Mouse (Mus musculus) hindbrain, embryonic 15.5 days (tissue): ENCODE measurements at regions not wholly inside any gene's neighbourhood (a gene's known extent, or its start where the extent isn't known, plus 50 kb on each side); places are given as distances from the start of the nearest gene placed in this dataset.

Experiments used
- ATAC-seq: fragments of 200-750 bp; cut with Nextera tagmentation; 2 replicates; pipeline ENCODE4 v1.8.0; 2017; ENCODE audit warnings: low read depth, moderate number of reproducible peaks, moderate TSS enrichment; ENCODE audit not compliant: low FRiP score
- H3K27ac ChIP-seq: fragments of 300-500 bp; sonication (generic); replicated peaks from 2 replicates; pipeline ENCODE4 v1.5.1; 2015; ENCODE audit warnings: mild to moderate bottlenecking, inconsistent platforms
- H3K27me3 ChIP-seq: fragments of 300-500 bp; sonication (generic); 2 replicates; pipeline ENCODE4 v1.6.1; 2015; ENCODE audit warnings: control low read depth, inconsistent platforms
- H3K36me3 ChIP-seq: fragments of 300-500 bp; sonication (generic); 2 replicates; pipeline ENCODE4 v1.6.1; 2015; ENCODE audit warnings: control low read depth, inconsistent platforms
- H3K4me1 ChIP-seq: fragments of 300-500 bp; sonication (generic); replicated peaks from 2 replicates; pipeline ENCODE4 v1.6.1; 2015; ENCODE audit warnings: control low read depth, inconsistent platforms
- H3K4me2 ChIP-seq: fragments of 300-500 bp; sonication (generic); 2 replicates; pipeline ENCODE4 v1.6.1; 2015; ENCODE audit warnings: moderate library complexity, mild to moderate bottlenecking, inconsistent platforms
- H3K4me3 ChIP-seq: fragments of 300-500 bp; sonication (generic); 2 replicates; pipeline ENCODE4 v1.5.1; 2015; ENCODE audit warnings: mild to moderate bottlenecking, inconsistent platforms
- H3K9ac ChIP-seq: fragments of 300-500 bp; sonication (generic); 2 replicates; pipeline ENCODE4 v1.6.1; 2015; ENCODE audit warnings: inconsistent platforms
- H3K9me3 ChIP-seq: fragments of 300-500 bp; sonication (generic); 2 replicates; pipeline ENCODE4 v1.6.1; 2016; ENCODE audit warnings: control low read depth, inconsistent platforms
- WGBS: fragments of 180-500 bp; shearing (Covaris S2); methylation state at CpG from one replicate; pipeline ENCODE4 v1.1.7; 2015; 5-methylcytosine and 5-hydroxymethylcytosine counted together

DNA sequence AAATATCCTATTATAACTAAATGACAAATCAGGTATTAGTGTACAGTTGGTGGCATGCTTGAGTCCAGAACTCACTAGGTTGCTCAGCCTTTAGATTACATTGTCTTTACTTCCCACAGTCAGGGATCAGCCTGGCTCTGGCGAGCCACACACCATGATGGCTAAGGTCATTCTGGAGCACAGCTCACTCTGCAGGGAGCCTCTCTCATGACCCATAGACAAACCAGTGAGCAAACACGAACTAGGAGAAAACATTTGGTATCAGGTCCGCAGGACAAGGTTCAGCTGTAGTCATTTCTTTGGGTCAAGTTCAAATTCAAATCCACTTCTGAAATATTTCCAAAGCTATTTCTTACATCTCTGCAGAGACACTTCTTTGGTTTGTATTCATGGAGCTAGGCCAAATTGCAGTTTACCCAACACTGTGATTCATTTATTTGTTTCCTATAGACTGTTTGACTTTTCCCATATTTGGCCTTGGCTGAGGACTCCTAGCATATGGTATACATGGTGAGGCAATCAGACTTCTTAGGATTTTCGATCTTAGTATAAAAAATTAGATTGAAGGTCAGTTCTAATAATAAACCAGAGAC is 64.5 kb upstream of the Eed start:
- Histone ChIP-seq H3K27me3 (no peaks in the 10 kb centered on the region), H3K9me3 (no peaks in the 10 kb centered on the region), H3K27ac (no peak overlapping the region), H3K9ac (no peak overlapping the region), H3K4me1 (peaks cover 5% of the 10 kb centered on the region), H3K4me3 (no peak overlapping the region), H3K4me2 (no peak overlapping the region), H3K36me3 (no peaks in the 10 kb centered on the region)
- 79% methylated on average over 4 of the region's 4 CpGs for WGBS
- no peak for ATAC-seq

DNA sequence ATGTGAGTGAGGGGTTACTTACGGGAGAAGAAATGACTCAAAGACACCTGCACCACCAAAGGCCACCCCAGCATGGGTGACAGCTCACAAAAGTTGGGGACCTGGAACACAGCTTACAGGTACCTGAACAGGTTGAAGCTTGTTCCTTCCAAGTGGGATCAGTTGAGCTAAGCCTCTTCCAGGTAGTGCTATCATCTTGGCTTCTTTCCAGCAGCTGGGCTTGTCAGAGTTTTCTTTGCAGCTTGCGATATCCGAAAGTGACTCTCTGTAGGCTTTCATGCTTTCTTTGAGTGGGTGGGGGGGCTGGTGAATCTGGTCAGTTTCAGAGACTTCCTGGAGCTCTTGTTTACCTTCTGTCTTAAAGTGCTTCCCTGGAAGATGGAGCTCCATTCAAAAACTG is 65.4 kb upstream of the Eed start:
- 88% methylated on average over 3 of the region's 3 CpGs for WGBS
- Histone ChIP-seq H3K4me1 (peaks cover 5% of the 10 kb centered on the region), H3K36me3 (no peaks in the 10 kb centered on the region), H3K9ac (no peak overlapping the region), H3K4me3 (no peak overlapping the region), H3K27me3 (no peaks in the 10 kb centered on the region), H3K27ac (no peak overlapping the region), H3K9me3 (no peaks in the 10 kb centered on the region), H3K4me2 (no peak overlapping the region)
- no peak for ATAC-seq

DNA sequence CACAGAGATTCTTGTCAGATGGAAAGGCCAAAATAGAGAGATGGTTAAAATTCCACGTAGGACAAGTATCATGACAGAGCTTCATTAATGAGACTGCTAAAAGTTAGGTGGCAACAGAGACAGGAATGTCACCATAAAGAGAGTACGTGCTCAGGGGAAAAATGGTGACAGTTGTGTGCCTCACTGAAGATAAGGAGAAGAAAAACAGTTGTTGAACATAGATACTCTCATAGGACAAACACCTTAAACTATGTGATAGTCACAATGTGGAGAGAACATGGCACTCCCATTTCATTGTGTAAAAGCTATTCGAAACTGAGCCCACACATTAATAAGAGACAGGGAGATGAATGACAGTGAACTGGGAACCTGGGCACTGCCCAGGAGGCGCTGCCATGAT is 66.1 kb upstream of the Eed start:
- ATAC-seq = no peak
- Histone ChIP-seq H3K27ac (no peak overlapping the region), H3K9me3 (no peaks in the 10 kb centered on the region), H3K27me3 (no peaks in the 10 kb centered on the region), H3K9ac (no peak overlapping the region), H3K36me3 (no peaks in the 10 kb centered on the region), H3K4me2 (no peak overlapping the region), H3K4me3 (no peak overlapping the region), H3K4me1 (peaks cover 5% of the 10 kb centered on the region)
- WGBS = 90% methylated on average over 4 of the region's 4 CpGs

DNA sequence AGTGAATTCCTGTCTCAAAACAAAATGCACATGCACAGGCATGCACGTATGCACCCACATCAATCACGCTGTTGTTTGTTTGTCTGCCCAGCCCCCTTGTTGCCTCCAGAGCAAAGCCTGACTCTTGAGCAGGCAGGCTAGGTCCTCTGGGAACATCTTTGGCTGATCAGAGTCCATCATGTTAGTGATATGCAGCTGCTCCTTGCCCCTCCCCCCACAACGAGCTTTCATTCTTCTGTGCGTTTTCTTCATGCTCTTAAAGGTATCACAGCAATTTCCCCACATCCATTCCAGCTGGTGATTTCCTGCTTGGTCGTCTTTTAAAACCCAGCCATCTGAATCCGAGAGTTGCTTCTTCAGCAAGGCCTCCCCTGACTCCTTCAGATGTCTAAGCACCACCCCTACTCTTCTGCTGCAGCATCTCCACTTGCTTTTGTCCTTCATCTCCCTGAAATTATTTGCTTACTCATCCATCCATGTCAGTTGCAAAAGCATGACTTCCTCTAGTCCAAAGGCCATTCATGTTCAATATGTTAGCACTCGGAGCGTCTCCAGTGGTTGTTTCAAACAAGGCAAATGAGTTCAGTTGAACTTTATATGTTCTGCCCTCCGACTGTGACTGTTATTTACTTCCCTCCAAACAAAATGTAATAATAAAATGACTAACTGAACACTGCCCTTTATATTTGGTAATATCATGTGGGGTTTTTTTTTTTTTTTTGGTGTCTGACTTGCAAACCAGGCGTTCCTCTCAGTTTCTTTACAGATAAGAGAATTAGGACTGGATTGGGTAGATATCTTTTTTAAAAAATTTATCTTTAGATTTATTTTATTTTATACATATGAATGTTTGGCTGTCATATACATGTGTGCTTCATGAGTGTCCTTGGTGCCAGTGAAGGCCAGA is 67.9 kb upstream of the Eed start:
- WGBS = 59% methylated on average over 10 of the region's 10 CpGs

DNA sequence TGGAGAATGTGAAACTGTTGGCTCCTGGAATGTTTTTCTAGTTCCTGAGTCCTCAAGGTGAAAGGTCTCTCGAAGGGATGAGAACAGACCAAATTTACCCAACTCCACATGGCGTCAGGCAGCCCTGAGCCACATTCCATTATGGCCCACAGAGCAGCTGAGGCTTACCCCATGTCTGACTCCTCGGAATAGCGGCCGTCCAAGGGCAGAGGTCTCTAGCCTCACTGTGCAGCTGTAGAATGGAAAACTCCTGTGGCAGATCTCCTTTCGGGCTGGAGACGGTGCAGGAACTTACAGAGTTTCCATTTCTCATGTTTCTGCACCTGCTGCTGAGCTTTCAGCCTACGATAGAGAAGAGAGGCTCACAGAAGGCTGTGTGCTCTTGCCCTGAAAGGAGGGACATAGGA is 69.1 kb upstream of the Eed start:
- Histone ChIP-seq H3K4me1 (peaks cover 5% of the 10 kb centered on the region), H3K36me3 (no peaks in the 10 kb centered on the region), H3K9me3 (no peaks in the 10 kb centered on the region), H3K27me3 (no peaks in the 10 kb centered on the region), H3K4me3 (no peak overlapping the region), H3K9ac (no peak overlapping the region), H3K4me2 (no peak overlapping the region), H3K27ac (no peak overlapping the region)
- WGBS = 88% methylated on average over 8 of the region's 8 CpGs
- no peak for ATAC-seq

More for the DNA sequence above, 67.9 kb upstream of the Eed start:
- Histone ChIP-seq H3K4me3 (no peak overlapping the region), H3K4me1 (peaks cover 5% of the 10 kb centered on the region), H3K4me2 (no peak overlapping the region), H3K9me3 (no peaks in the 10 kb centered on the region), H3K36me3 (no peaks in the 10 kb centered on the region), H3K27me3 (no peaks in the 10 kb centered on the region), H3K9ac (no peak overlapping the region), H3K27ac (no peak overlapping the region)
- no peak for ATAC-seq

DNA sequence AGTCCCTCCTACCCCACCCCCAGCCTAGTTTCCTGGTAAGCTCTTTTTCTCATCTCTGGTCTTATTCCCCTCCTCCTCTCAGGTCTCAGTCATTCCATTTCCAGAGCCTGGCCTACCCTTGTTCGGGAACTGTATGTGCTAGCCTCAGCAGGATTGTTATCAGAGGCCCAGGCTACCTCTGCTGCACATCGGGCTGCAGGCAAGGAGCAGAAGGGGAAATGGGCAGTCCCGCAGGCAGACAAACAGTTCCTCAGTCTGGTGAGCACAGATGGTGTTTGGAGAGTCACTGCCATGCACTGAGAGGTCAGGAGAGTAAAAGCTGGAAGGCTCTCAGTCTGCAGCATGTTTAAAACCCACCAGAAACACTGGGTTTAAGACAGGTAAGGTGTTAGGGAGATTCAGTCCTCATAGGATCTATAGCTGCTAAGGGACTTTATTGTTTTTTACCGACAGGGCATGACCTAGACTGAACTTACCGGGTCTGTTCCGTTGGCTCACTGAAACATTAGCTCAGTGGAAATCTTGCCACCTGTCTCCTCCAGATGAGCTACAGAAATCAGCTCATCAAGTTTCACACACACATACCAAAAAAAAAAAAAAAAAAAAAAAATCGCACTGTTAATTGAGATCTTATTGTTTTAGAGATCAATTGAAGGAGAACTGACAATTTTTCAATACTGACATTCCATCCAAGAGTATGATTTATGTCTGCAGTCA is 74.2 kb upstream of the Eed start:
- Histone ChIP-seq H3K4me3 (no peak overlapping the region), H3K27ac (no peak overlapping the region), H3K36me3 (no peaks in the 10 kb centered on the region), H3K4me1 (no peaks in the 10 kb centered on the region), H3K9me3 (no peaks in the 10 kb centered on the region), H3K4me2 (no peak overlapping the region), H3K9ac (no peak overlapping the region), H3K27me3 (no peaks in the 10 kb centered on the region)
- 53% methylated on average over 7 of the region's 7 CpGs for WGBS
- ATAC-seq = 0 out of 2 replicates have a peak, but pooled peaks have one; percentile 38

DNA sequence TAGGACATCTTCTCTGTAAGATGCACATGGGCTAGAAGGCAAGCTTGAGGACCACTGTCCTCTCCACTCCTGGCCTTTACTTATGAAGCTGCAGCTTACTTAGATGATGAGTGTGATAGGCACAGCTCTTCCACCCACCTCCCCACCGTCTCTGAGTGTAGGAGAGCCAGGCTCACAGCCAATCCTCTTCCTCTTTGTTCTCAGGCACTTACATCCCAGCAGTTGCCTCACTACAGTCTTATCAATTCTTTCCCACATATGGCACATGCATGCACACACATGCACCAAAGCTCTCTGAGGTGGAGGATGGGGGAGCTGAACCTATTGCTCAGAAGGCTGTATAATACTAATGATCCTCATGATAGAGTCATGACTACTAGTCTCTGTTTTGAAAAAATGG is 72.1 kb upstream of the Picalm start:
- ATAC-seq = no peak
- H3K27me3 ChIP-seq = no peaks in the 10 kb centered on the region
- no peak overlapping the region for H3K4me2 ChIP-seq
- H3K36me3 ChIP-seq = no peaks in the 10 kb centered on the region
- WGBS = 59% methylated on average over 1 of the region's 1 CpGs
- H3K9me3 ChIP-seq = no peaks in the 10 kb centered on the region
- H3K4me1 ChIP-seq = no peaks in the 10 kb centered on the region
- H3K4me3 ChIP-seq = no peak overlapping the region
- H3K9ac ChIP-seq = no peak overlapping the region
- no peak overlapping the region for H3K27ac ChIP-seq

DNA sequence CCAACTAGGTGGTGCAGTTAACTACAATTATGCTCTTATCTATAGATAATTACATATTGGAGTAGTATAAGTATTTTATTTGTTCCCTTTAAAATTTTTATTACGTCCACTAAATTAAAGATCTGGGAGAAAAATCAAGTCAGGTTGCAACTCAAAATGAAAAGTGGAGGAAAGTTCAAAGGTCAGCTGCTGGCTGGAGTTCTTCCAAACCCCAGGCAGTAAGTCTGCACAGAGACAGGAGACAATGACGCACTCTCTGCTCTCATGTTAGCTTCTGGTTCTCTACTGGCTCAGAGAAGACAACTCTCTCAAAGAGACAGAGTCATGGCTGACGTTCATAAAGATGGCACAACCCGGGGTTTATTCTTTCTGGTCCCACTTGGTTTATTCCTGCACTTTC is 71.4 kb upstream of the Picalm start:
- ATAC-seq = no peak
- 82% methylated on average over 4 of the region's 4 CpGs for WGBS

DNA sequence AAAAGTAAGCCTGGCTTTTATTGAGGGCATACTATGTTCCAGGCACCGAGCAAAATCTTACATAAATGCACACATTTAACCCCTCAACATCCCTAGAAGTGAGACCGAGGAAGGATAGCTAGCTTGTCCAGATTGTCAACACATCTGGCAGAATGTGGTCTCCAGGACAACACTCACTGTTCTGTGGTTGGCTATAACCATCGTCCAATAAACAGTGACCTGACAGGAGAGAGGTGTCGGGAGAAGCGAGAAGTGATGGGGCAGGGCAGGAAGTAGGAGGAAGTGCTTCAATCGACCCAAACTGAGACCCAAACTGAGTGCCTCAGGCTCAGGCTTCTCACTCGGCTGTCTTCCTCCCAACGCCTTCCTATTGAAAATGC is 70.8 kb upstream of the Picalm start:
- ATAC-seq = no peak
- no peak overlapping the region for H3K27ac ChIP-seq
- WGBS = 71% methylated on average over 8 of the region's 8 CpGs
- H3K9ac ChIP-seq = no peak overlapping the region
- no peaks in the 10 kb centered on the region for H3K9me3 ChIP-seq
- no peak overlapping the region for H3K4me2 ChIP-seq
- H3K4me1 ChIP-seq = no peaks in the 10 kb centered on the region
- H3K36me3 ChIP-seq = no peaks in the 10 kb centered on the region
- H3K4me3 ChIP-seq = no peak overlapping the region
- no peaks in the 10 kb centered on the region for H3K27me3 ChIP-seq

More for the DNA sequence above, 71.4 kb upstream of the Picalm start:
- Histone ChIP-seq H3K27me3 (no peaks in the 10 kb centered on the region), H3K4me1 (no peaks in the 10 kb centered on the region), H3K9ac (no peak overlapping the region), H3K4me3 (no peak overlapping the region), H3K9me3 (no peaks in the 10 kb centered on the region), H3K36me3 (no peaks in the 10 kb centered on the region), H3K4me2 (no peak overlapping the region), H3K27ac (no peak overlapping the region)

DNA sequence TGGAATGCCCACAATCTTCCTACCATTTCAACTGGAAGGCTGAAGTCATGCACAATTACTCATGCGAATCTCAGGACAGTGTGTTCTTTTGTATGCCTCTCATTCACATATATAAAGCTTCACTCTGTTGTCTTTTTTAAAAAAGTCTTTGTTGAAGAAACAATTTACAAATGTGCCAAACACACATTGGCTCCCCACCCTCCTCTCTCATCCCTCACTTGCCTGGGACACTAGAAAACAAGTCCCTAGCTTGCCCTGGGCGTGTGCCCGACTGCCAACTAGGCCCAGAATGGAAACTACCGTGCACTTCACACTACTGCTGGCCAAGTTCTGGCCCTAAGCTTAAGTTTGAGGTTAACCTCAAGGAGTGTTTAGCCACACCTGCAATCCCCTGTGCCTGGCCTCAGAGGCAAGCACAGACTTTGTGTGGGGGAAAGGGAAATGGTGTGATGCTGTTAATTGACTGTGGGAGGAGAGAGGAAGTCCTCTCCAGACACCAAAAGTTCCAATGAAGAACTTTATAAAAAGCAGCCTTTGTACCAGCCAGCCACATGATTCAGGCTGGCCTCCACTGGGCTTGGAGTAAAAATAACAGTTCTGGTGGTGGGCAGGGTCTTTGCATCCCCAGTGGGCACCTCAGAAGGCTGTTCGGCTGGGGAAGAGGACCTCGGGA is 70.2 kb upstream of the Picalm start:
- Histone ChIP-seq H3K4me3 (no peak overlapping the region), H3K27me3 (no peaks in the 10 kb centered on the region), H3K4me1 (no peaks in the 10 kb centered on the region), H3K9ac (no peak overlapping the region), H3K27ac (no peak overlapping the region), H3K9me3 (no peaks in the 10 kb centered on the region), H3K4me2 (no peak overlapping the region), H3K36me3 (no peaks in the 10 kb centered on the region)
- 66% methylated on average over 6 of the region's 6 CpGs for WGBS
- no peak for ATAC-seq

DNA sequence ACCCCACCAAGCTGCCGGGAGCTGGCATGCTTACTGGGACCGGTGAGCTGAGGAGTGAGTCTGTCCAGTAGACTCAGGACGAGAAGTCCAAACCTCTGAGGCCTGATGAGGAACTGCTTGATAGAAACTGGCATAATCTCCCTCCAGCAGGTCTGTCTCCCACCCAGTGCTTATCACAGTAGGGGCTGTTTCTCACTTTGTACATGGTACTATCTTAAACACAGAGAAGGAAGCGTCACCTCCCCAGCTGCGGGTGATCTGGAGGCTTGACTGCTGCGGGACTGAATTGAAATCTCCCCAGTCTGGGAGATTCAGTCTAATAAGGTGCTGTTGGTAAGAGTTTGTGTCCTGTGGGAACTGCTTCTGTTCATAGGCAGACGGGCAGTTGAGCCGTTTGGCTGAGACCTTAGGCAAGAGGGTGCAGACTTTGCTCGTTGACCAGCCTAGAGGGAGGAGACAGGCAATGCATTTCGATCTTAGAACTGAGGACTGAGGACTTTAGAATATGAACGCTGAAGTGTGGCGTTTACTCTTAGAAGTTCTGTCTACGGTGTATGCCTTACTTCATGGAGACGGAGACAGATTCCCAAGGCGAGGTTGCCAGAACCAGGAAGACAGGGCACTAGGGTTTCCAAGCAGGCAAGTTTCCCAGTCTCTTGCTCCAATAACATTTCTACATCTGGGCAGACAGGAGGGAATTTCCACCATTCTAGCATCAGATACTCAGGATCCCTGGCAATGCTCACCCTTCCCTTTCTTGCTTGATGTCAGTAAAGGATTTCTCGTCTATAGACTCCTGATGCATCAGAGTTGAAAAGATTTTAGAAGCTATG is 69.5 kb upstream of the Picalm start:
- H3K9me3 ChIP-seq = no peaks in the 10 kb centered on the region
- H3K36me3 ChIP-seq = no peaks in the 10 kb centered on the region
- no peak overlapping the region for H3K9ac ChIP-seq
- H3K4me3 ChIP-seq = no peak overlapping the region
- no peaks in the 10 kb centered on the region for H3K4me1 ChIP-seq
- no peak for ATAC-seq
- 84% methylated on average over 16 of the region's 16 CpGs for WGBS
- H3K4me2 ChIP-seq = no peak overlapping the region
- H3K27ac ChIP-seq = no peak overlapping the region
- H3K27me3 ChIP-seq = no peaks in the 10 kb centered on the region
